Mouse (Mus musculus) heart, adult 8-10 months (tissue): ENCODE results near the gene Samt4. TPM values are rescaled to one million over a fixed set of nuclear protein-coding genes. Genes with fewer than 3 reads are reported as not detected.
"Not testable (repeated sequence)": the region's sequence is repeated elsewhere in the genome, so short reads cannot be mapped to it uniquely, and the experiment has no call there.

Experiments
- DNase-seq: peaks from one replicate; pipeline ENCODE4 v3.0.0; 2022; ENCODE audit warnings: low spot score
- total RNA-seq, 4 experiments: library from RNA; stranded (reverse); gene quantifications; 2 replicates each; pipeline ENCODE4 v1.2.4; 2022

Gene Samt4
- total RNA-seq = not detected

DNA sequence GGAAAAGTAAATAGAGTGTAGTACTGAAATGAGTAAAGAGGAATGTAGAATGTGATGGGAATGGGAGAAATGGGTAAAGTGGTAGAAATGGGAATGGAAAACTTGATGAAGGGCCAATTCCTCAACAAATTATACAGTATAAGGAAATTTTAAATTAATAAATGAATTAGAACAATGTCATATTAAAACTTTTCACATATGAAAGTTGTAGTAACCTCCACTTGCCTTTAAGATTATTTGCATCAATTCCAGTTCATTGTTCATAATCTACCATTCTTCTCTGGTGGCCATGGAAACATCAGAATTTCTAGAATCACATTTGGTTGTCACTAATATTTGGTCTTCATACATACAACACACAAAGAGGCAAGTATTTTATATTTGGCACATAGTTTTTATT, at the start of gene Samt4:
Gene Samt4 (plus strand): TSS at position 301 of the 400 bp plus-strand sequence.
- no peak for DNase-seq

DNA sequence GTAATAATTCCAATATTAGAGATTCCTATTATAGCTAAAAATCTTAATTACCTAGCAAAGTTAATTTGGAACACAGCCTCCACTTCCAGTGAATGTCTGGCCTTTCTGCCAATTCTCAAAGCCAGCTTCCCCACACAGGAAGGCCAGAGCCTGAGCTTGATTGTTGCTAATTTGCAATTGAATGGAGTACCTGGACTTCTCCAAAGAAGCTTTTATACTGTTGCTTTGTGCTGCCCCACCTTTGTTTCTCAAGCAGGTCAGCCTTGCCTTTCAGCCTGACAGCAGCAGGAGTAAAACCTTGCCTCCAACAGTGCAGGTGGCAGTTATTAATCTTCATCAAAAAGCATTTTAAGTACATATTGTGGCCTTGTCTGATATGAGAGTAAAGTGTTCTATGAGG, 38.1 kb upstream of the Samt4 start:
- not testable (repeated sequence) for DNase-seq

DNA sequence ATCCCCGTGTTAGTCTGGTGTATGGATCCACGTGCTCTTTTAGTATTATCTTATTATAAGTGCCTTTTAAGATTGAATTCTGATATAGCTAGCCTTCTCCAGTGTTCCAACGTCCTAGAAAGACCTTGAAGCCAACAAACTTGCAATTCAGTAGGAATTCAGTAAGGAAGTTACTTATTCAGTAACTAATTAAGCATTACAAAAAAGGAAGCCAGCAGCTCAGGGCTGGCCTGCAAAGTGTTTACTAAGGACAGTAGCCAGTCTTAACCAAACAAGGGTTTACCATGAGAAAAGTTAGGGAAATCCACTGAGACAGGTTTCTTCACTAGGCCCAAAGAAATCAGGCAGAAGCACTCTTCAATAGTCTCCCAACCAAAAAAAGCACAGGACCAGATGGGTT, 13.4 kb upstream of the Samt4 start:
- not testable (repeated sequence) for DNase-seq

Other genes starting within 250 kb of the Samt4 start
- gene 4930524N10Rik, start 138.6 kb upstream of the Samt4 start, total RNA-seq = not detected
- gene Samt2, start 97.4 kb downstream of the Samt4 start, total RNA-seq = not detected